Mouse (Mus musculus): ENCODE data around the gene Rara.
A peak's percentile ranks its signal among the peaks of the same experiment; 100 is the strongest.

- TF ChIP-seq CHD2 (IDR thresholded peaks at IDR 0.05; ENCODE audit: low read length), result no peak
- TF ChIP-seq CTCF (IDR thresholded peaks at IDR 0.05 in 2 of 3, conservative IDR thresholded peaks at IDR 0.05 in 1 of 3; ENCODE audit: control insufficient read depth in 1 of 3, insufficient read depth in 1 of 3, low read depth in 2 of 3, low read length in 3 of 3, poor library complexity in 1 of 3, severe bottlenecking in 1 of 3), result no peak
- no peak for TF ChIP-seq TAL1 (IDR thresholded peaks at IDR 0.05; ENCODE audit: low read length)
- TF ChIP-seq BHLHE40 (IDR thresholded peaks at IDR 0.05; ENCODE audit: borderline replicate concordance, low read depth, low read length), result peak; percentile 50; the same call in 1 of the 2 replicates
- no peak for TF ChIP-seq USF1 (IDR thresholded peaks at IDR 0.05; ENCODE audit: low read depth, low read length)
- no peak for TF ChIP-seq POLR2A (IDR thresholded peaks at IDR 0.05; ENCODE audit: control insufficient read depth in 1 of 2, insufficient read depth in 1 of 2, low read depth in 1 of 2, low read length in 2 of 2, poor library complexity in 1 of 2)
These were observed 21.8 kb downstream of the Rara start for GRCm38 (mm10) chr11:98949242-98949957.
